Mouse (Mus musculus) stomach, embryonic 16.5 days (tissue): Measurements from ENCODE around the gene Gstt4. TPM values are rescaled to one million over a fixed set of nuclear protein-coding genes. Genes with fewer than 3 reads are reported as not detected.

ENCODE experiments used
- ATAC-seq: fragments of 200-750 bp; cut with Nextera tagmentation; 2 replicates; pipeline ENCODE4 v1.8.0; 2017; ENCODE audit warnings: moderate number of reproducible peaks, moderate TSS enrichment; ENCODE audit not compliant: insufficient read depth, low FRiP score
- H3K27ac ChIP-seq: fragments of 300-500 bp; sonication (generic); 2 replicates; pipeline ENCODE4 v1.5.1; 2014; ENCODE audit warnings: low read length
- H3K27me3 ChIP-seq: fragments of 300-500 bp; sonication (generic); 2 replicates; pipeline ENCODE4 v1.6.1; 2014; ENCODE audit warnings: low read length, control low read depth, mixed read lengths; ENCODE audit not compliant: control insufficient read depth, insufficient read depth
- H3K36me3 ChIP-seq: fragments of 300-500 bp; sonication (generic); 2 replicates; pipeline ENCODE4 v1.6.1; 2014; ENCODE audit warnings: low read length; ENCODE audit not compliant: control insufficient read depth, insufficient read depth
- H3K4me1 ChIP-seq: fragments of 300-500 bp; sonication (generic); 2 replicates; pipeline ENCODE4 v1.6.1; 2014; ENCODE audit warnings: low read length, control low read depth, mixed read lengths; ENCODE audit not compliant: control insufficient read depth, insufficient read depth
- H3K4me2 ChIP-seq: fragments of 300-500 bp; sonication (generic); 2 replicates; pipeline ENCODE4 v1.6.1; 2014; ENCODE audit warnings: low read depth, low read length, mixed read lengths
- H3K4me3 ChIP-seq: fragments of 300-500 bp; sonication (generic); replicated peaks from 2 replicates; pipeline ENCODE4 v1.5.1; 2014; ENCODE audit warnings: mild to moderate bottlenecking, low read length
- H3K9ac ChIP-seq: fragments of 300-500 bp; sonication (generic); 2 replicates; pipeline ENCODE4 v1.6.1; 2014; ENCODE audit warnings: low read length
- H3K9me3 ChIP-seq: fragments of 300-500 bp; sonication (generic); replicated peaks from 2 replicates; pipeline ENCODE4 v1.6.1; 2016; ENCODE audit warnings: low read length, control low read depth; ENCODE audit not compliant: control insufficient read depth
- whole genome bisulfite sequencing: fragments of 180-500 bp; shearing (Covaris S2); extraction: QIAGEN DNeasy Blood & Tissue Kit; methylation state at CpG from one replicate; pipeline ENCODE4 v1.1.7; 2014; 5-methylcytosine and 5-hydroxymethylcytosine counted together
- polyA plus RNA-seq: library from polyadenylated mRNA; unstranded; fragments of >200 nt; fragmentation: Nextera tagmentation; extraction: Ambion mirVana; gene quantifications from 2 replicates; pipeline ENCODE4 v1.2.1, GENCODE M21; 2015

Gene Gstt4
- polyA plus RNA-seq, 1 experiment from 2014 or later, result not detected

GRCm38 (mm10) chr10:75804217-75804616 lies 18.1 kb downstream of the Gstt4 start:
- Histone ChIP-seq H3K4me2 (no peak overlapping the region), H3K36me3 (no peaks in the 10 kb centered on the region), H3K9ac (no peak overlapping the region), H3K4me1 (no peaks in the 10 kb centered on the region), H3K27ac (no peak overlapping the region), H3K9me3 (no peaks in the 10 kb centered on the region), H3K27me3 (no peaks in the 10 kb centered on the region), H3K4me3 (no peak overlapping the region)
- no peak for ATAC-seq
- 65% methylated on average over 2 of the region's 2 CpGs for WGBS

- peak within 1 kb of the TSS; percentile 69 for H3K4me2 ChIP-seq
- 2% methylated on average over 18 of the region's 18 CpGs for WGBS
- peak within 1 kb of the TSS; percentile 72 for H3K9ac ChIP-seq
- peak; percentile 31; the same call in 1 of the 2 replicates for ATAC-seq
- H3K9me3 ChIP-seq, result no peaks in the 10 kb centered on the region
- peak within 1 kb of the TSS; percentile 59 for H3K4me3 ChIP-seq
- H3K27ac ChIP-seq, result no peak within 1 kb of the TSS
- no peaks in the 10 kb centered on the region for H3K36me3 ChIP-seq
- H3K4me1 ChIP-seq, result peaks cover 21% of the 10 kb centered on the region
- H3K27me3 ChIP-seq, result 0 out of 2 replicates have a peak, but pooled peaks cover 5% of the 10 kb centered on the region
These were observed 24.1 kb downstream of the Gstt4 start, which contains the start of gene Gstt1 for GRCm38 (mm10) chr10:75798176-75798696. Gstt1 (minus strand) TSS chr10:75798584.

GRCm38 (mm10) chr10:75797619-75798175 lies 24.6 kb downstream of the Gstt4 start:
- Histone ChIP-seq H3K4me3 (peak overlapping the region; percentile 59), H3K9me3 (no peaks in the 10 kb centered on the region), H3K9ac (peak overlapping the region; percentile 72), H3K4me2 (peak overlapping the region; percentile 69), H3K27me3 (0 out of 2 replicates have a peak, but pooled peaks cover 5% of the 10 kb centered on the region), H3K4me1 (peaks cover 21% of the 10 kb centered on the region), H3K27ac (no peak overlapping the region), H3K36me3 (no peaks in the 10 kb centered on the region)
- ATAC-seq, result peak; percentile 68
- WGBS, result 2% methylated on average over 12 of the region's 12 CpGs

GRCm38 (mm10) chr10:75796731-75797516 lies 25.4 kb downstream of the Gstt4 start:
- H3K9ac ChIP-seq, result peak overlapping the region; percentile 72
- H3K4me2 ChIP-seq, result peak overlapping the region; percentile 69
- peak overlapping the region; percentile 59 for H3K4me3 ChIP-seq
- no peaks in the 10 kb centered on the region for H3K36me3 ChIP-seq
- no peaks in the 10 kb centered on the region for H3K9me3 ChIP-seq
- H3K4me1 ChIP-seq, result peaks cover 21% of the 10 kb centered on the region
- ATAC-seq, result no peak
- H3K27me3 ChIP-seq, result 0 out of 2 replicates have a peak, but pooled peaks cover 5% of the 10 kb centered on the region
- WGBS, result 44% methylated on average over 11 of the region's 11 CpGs
- H3K27ac ChIP-seq, result no peak overlapping the region

GRCm38 (mm10) chr10:75794880-75795279 lies 27.5 kb downstream of the Gstt4 start:
- no peak overlapping the region for H3K27ac ChIP-seq
- no peak overlapping the region for H3K4me2 ChIP-seq
- no peak for ATAC-seq
- peaks cover 21% of the 10 kb centered on the region for H3K4me1 ChIP-seq
- H3K27me3 ChIP-seq, result 0 out of 2 replicates have a peak, but pooled peaks cover 5% of the 10 kb centered on the region
- 30% methylated on average over 3 of the region's 3 CpGs for WGBS
- no peaks in the 10 kb centered on the region for H3K36me3 ChIP-seq
- no peak overlapping the region for H3K9ac ChIP-seq
- no peak overlapping the region for H3K4me3 ChIP-seq
- no peaks in the 10 kb centered on the region for H3K9me3 ChIP-seq

GRCm38 (mm10) chr10:75790773-75791172 lies 31.6 kb downstream of the Gstt4 start:
- Histone ChIP-seq H3K4me1 (peaks cover 11% of the 10 kb centered on the region), H3K27ac (no peak overlapping the region), H3K4me3 (no peak overlapping the region), H3K27me3 (no peaks in the 10 kb centered on the region), H3K9ac (no peak overlapping the region), H3K36me3 (no peaks in the 10 kb centered on the region), H3K4me2 (no peak overlapping the region), H3K9me3 (no peaks in the 10 kb centered on the region)
- 11% methylated on average over 7 of the region's 7 CpGs for WGBS
- no peak for ATAC-seq

- 68% methylated on average over 5 of the region's 5 CpGs for WGBS
- H3K4me2 ChIP-seq, result no peak overlapping the region
- peak; percentile 85; the same call in 1 of the 2 replicates for ATAC-seq
- peaks cover 7% of the 10 kb centered on the region for H3K4me1 ChIP-seq
- H3K9me3 ChIP-seq, result no peaks in the 10 kb centered on the region
- H3K27ac ChIP-seq, result peak overlapping the region; percentile 14; the same call in 1 of the 2 replicates
- H3K27me3 ChIP-seq, result no peaks in the 10 kb centered on the region
- H3K9ac ChIP-seq, result no peak overlapping the region
- no peak overlapping the region for H3K4me3 ChIP-seq
- H3K36me3 ChIP-seq, result no peaks in the 10 kb centered on the region
These were observed 32.5 kb downstream of the Gstt4 start for GRCm38 (mm10) chr10:75789841-75790240.

- H3K4me3 ChIP-seq, result no peak overlapping the region
- ATAC-seq, result no peak
These were observed 33.1 kb downstream of the Gstt4 start for GRCm38 (mm10) chr10:75789081-75789735.

More at GRCm38 (mm10) chr10:75789081-75789735, 33.1 kb downstream of the Gstt4 start:
- Histone ChIP-seq H3K27ac (no peak overlapping the region), H3K4me2 (no peak overlapping the region), H3K27me3 (no peaks in the 10 kb centered on the region), H3K9me3 (no peaks in the 10 kb centered on the region), H3K9ac (no peak overlapping the region), H3K36me3 (no peaks in the 10 kb centered on the region), H3K4me1 (peaks cover under 1% of the 10 kb centered on the region; the same call in 1 of the 2 replicates)
- WGBS, result 76% methylated on average over 6 of the region's 6 CpGs
